Mouse (Mus musculus) cerebellum, adult 11-12 months (tissue): ENCODE results near the gene Lpar4.

ENCODE experiments used
- DNase-seq: peaks from one replicate; pipeline ENCODE4 v3.0.0; 2022

The Lpar4 gene

DNA sequence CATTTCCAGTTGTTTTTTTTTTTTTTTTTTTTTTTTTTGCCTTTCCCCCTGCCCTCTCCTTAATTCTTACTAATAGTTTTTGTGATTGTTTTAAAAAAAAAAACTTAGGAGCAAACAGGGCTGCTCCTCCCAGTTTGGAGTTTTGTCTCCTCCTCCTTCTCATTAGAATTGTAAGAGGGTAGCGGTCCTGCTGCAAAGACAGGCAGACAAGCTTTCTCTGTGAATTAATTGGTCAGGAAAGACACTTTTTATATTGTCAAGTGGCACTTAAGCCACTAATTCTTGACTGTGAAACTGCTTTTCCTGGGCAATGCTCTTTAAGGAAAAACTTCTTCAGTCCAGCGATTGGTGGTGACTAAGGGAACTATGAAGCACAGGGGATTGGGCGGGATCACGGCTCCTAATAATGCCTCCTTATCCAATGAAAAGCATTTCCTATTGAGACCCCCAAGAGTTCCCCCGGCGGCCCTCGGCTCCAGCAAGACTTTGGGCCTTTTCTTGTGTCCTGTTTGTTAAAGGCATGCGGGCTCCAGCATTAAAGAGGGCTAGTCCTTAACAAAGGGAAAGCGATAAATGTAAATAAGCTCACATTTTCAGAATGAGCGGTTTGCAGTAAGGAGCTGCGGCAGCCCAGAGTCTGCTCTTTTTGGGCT, at the start of gene Lpar4:
Gene Lpar4 (plus strand): TSS at position 451 of the 653 bp plus-strand sequence.
- no peak for DNase-seq

- no peak for DNase-seq
Observed at GRCm38 (mm10) chrX:106871426-106871825, 49.0 kb upstream of the Lpar4 start.

GRCm38 (mm10) chrX:106871894-106872293, 48.5 kb upstream of the Lpar4 start:
- no peak for DNase-seq

DNA sequence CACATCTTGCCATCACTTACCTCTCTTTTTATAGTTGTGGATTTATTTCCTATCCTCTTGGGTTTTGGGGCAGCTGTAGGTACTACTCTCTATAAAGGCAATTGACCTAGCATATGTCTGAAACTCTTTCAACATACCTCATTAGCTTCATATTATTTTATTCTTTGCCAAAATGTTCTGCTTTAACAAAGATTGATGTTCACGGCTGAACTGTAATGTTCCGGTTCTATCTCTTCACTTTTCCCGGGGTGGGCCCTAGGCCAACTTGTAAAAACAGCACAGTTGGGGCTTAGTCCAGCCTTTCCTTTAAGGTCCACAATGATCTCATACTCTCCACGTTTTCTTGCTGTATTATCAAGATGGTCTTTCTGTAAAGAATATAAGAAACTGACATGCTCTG, 48.1 kb upstream of the Lpar4 start:
- DNase-seq, result no peak

DNA sequence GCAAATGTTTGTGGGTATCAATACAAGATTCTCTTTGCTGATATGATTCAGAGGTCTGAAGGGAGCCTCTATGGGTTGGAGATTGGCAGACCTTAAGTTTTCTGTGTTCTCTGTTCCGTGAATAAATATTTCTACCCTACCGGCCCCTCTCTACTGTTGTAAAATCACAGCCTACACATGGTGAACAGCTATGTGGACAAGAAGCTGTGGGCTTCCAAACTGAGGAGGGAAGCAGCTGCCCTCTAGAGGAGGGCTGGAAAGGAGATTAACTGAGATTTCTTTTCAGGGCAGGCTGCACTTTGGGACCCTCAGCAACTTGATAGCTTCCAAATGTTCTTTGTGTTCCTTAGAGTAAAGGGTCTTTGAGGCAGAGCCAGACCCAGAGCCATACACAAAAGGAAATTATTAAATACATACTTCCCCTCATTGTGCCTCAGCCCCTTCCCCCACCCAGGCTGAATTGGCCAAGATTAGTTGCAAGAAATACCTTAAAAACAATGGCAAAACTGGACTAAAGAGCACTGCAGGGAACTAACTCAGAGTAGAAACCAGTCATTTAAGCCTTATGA, 22.6 kb upstream of the Lpar4 start:
- DNase-seq, result no peak

GRCm38 (mm10) chrX:106920828-106921619, 599 bp downstream of the Lpar4 start:
- no peak for DNase-seq

DNA sequence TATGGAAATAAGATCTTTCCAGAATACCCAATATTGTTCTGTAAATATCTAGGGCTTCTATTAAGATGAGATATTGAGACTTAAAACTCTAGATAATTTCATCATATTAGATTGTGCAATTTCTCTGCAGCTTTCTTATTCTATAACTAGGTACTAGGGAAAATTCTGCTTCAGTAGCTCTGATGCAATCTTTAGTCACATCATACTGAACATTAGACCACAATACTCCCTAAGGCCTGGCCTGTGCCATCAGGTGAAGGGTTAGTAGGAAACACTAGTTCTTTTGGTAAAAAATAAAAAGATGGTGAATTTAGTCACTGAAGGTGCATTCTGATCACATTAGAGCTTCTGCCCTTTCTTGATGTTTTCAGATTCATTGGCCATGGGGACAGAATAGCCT, 4.1 kb downstream of the Lpar4 start:
- DNase-seq, result no peak

GRCm38 (mm10) chrX:106939326-106939725, 18.9 kb downstream of the Lpar4 start:
- no peak for DNase-seq

DNA sequence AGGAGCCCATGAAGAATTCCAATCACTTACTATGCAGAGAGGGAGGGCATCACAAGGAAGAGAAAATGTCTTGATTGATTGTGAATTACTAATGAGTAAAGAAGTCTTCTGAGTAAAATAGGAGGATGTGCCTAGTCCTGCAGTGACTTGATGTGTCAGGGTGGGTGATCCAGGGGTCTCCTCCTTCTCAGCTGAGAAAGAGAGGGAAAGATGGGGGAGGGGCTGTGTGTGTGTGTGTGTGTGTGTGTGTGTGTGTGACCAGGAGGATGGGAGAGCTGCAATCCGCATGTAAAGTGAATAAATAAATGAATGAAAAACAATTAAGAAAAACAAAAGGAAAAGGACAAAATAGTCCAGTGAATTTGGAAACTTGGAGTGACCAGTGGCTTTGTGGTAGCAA, 30.1 kb downstream of the Lpar4 start:
- DNase-seq, result no peak

DNA sequence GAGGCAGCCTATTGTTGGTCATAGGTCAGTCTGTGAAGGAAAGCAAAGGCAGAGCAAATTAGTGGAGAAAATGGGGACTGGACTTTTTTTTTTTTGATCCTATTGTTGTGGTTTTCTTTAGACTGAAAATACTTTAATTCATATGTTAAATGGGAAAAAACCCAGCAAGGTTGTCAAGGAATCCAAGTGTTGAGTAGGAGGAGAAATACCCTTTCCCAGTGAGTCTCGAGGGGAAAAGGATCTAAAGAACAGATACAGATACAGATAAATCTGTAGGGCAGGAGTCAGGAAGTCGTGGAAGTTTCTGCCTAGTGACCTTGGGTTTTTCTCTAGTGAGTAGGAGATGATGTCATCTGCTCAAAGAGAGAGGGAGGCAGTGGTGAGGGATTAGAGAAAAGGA, 30.6 kb downstream of the Lpar4 start:
- DNase-seq, result no peak

GRCm38 (mm10) chrX:106953840-106954239, 33.4 kb downstream of the Lpar4 start:
- no peak for DNase-seq

GRCm38 (mm10) chrX:106962233-106962632, 41.8 kb downstream of the Lpar4 start:
- DNase-seq, result no peak

- no peak for DNase-seq
Observed at GRCm38 (mm10) chrX:106964326-106964725, 43.9 kb downstream of the Lpar4 start.
